Mouse (Mus musculus) heart, postnatal 36 days (tissue): ENCODE results near the gene Atox1. TPM values are rescaled to one million over a fixed set of nuclear protein-coding genes. Genes with fewer than 3 reads are reported as not detected.
"Not testable (repeated sequence)": the region's sequence is repeated elsewhere in the genome, so short reads cannot be mapped to it uniquely, and the experiment has no call there.

Experiments used
- DNase-seq, 2 experiments: peaks; one replicate each; pipeline ENCODE4 v3.0.0; 2021 to 2022
- intact Hi-C: fragments of 180-260 bp; cut with DNase I; formaldehyde crosslinking; loops from one replicate; pipeline ENCODE4 v1.15.1; 2025
- total RNA-seq, 2 experiments: library from RNA; stranded (reverse); gene quantifications; 2 replicates each; pipeline ENCODE4 v1.2.3; 2021

The Atox1 gene
- total RNA-seq, 2 experiments from 2014 or later, result 117 to 124 TPM

DNA sequence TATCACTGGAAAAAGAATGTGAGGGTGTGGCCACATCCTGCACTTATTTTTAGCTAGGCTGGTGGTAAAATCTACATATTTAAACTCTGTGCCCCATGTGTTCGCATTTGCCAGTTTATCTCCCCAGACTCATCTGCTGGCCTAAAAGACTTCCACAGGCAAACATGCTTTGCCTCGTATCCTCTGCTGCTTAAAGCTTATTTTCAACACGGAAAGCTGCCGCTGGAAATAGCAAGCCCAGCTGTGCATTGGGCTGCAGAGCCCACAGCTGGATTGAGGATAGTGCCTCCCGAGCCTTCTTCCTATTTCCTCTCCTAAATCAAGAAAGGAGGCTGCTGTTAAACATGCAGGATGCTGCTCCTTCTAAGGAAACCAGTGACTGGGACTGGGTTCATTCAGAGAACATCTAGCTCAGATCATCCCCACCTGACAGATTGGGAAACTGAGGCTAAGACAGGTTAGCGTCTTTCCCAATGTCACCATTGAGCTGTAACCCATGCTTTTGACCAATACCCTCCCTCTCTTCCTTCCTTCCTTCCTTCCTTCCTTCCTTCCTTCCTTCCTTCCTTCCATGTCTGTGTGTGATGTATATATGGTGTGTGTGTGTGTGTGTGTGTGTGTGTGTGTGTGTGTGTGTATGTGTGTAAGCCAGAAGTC, 44.3 kb downstream of the Atox1 start:
- no peak for DNase-seq
- intact Hi-C loops, result no loop called here

DNA sequence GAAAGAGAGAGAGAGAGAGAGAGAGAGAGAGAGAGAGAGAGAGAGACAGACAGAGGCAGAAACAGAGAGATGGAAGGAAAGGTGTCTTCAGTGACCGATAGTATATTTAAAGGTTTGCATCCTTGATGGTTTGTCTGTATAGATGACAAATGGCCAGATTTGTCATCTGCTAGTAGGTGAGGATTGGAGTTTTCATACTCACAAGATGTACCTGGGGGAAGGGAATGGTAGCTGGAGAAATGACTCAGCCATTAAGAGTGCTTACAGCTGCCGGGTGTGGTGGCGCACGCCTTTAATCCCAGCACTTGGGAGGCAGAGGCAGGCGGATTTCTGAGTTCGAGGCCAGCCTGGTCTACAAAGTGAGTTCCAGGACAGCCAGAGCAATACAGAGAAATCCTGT, 45.3 kb downstream of the Atox1 start:
- intact Hi-C loops, DNase-seq: not testable (repeated sequence)

DNA sequence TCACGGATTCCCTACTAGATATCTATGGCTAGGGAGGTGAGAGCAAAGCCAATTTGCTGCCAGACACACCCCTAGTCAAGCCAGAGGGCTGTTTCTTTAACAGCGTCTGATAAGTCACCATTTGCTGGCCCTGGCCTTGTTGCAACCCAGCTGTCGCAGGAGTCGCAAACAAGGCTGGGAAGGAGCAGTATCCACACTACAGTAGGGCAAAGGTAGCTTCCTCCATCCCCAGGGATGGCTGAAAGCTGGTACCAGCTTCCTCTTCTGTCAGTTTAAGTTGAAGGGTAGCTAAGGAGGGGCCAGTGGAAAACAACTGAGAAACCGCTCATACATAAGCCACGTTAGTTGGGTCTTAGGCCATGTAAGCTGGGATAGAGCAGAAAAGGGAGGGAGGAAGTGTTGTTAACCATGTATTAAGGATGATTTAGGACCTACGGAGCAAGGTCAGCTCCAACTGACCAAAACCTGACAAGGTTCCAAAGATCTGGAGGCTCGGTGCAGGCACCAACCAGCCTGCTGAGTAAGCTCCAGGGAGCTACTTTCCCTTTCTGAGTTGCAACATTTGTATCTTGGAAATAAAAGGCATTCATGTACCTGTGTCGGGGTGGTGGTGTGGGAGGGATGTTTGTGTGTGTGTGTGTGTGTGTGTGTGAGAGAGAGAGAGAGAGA, 45.9 kb downstream of the Atox1 start:
- intact Hi-C loops, result no loop called here
- peak in 1 of 2 experiments; percentile 58 for DNase-seq

DNA sequence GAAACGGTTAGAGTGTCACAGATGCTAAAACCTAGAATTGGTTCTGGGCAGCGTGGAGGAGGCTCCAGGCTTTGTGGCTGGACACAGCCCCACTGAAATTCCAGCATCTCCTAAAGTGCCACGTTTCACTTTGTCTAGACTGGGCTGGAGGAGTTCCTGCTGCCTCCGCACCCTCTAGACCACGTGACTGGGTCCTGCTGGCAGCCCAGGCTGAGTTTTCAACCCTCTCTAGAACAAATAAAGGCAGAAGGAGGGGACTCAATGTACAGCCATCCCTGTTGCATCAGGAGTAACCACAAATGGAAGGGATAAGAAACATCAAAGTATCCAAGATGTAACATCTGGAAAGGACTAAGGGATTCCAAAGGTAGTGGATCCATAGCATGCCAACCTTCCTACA, 46.7 kb downstream of the Atox1 start:
- intact Hi-C loops, result no loop called here
- DNase-seq, result peak in 1 of 2 experiments; percentile 60

DNA sequence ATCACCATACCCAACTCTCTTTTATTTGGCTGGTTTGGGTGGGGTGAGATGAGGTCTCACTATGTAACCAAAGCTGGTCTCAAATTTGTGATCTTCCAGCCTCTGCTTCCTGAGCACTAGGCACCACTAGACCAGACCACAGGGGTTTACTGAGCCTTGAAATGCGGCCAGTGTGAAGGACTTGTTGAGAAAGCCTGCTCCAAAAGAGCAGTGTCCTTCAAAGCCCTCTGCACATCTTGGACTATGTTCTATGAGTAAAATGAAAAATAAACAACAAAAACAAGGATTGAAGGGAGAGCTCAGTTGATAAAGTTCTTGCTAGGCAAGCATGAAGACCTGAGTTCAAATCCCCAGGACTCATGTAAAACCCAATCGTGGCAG, 47.6 kb downstream of the Atox1 start:
- no peak for DNase-seq
- intact Hi-C loops, result loop anchor here (2.0 kb wide), 1 partner anchor 23 kb away; no protein-coding TSS in a partner anchor

DNA sequence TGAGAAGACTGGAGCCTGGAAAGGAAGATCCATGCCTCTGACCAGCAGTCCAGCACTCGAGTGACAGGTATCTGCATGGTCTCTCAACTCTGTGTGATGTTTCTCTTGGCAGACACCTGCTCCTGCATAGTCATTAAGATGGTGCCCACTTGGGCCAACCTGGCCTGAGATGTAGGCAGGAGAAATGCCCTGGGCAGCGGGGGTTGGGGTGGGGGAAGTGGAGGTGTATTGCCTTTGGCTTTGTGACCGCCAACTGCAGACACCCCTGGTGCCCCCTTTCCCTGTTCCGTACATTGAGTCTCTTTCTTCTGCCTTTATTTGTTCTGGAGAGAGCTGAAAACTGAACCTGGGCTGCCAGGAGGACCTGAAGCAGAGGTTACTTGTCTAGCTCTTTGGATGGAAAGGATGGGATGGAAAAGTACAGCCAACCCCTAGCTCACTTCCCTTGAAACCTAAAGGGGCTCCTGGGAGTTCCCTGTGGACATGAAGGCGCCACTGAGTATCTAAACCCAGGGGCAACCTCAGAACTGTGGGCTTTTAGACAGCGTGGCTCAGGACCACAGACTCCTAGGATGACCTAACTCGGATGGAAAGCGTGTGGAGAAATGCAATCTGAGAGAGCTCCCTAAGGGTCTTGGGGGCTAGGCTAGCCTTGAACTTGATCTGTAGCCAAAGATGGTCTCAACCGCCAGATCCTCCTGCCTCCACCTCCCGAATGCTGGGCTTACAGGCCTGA, 48.2 kb downstream of the Atox1 start:
- intact Hi-C loops, result loop anchor here (2.0 kb wide), 1 partner anchor 22 kb away; no protein-coding TSS in a partner anchor
- no peak for DNase-seq

DNA sequence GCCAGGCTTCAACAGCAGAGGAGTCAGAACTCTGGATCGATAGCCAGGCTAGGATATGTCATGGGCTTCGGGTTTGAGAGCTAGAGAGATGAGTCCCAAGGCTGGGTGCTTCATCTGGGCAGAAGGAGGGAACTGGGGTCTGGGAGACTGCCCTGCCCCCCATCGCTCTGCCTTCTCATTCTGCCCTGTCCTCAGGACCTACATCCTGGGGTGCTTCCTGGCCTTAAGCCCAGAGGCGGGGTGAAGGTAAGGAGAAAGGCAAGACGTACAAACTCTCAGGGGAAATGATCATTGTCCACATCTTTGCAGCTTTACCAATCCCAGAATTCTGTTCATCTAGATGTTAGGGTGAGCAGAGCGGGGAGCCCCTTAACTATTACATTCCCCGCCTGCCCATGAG, 49.0 kb downstream of the Atox1 start:
- no peak for DNase-seq
- intact Hi-C loops, result loop anchor here (2.0 kb wide), 1 partner anchor 21 kb away; no protein-coding TSS in a partner anchor

DNA sequence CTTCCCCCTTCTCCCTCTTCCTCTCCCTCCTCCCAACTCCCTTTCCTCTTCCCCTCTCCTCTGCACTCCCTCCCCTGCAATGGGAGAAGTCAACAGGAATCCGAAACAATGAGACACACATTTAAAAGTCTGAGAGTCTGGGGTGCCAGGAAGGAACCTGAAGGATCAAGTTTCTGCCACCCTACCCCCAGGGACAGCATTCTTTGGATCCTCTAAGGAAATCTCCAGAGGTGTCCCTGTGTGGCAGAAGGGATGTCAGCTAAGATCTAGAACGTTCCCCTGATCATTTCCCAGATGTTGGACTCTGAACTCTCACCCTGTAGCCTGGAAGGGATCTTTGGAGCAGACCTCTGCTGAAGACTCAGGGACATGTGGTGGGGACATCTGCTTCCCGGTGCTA, 50.5 kb downstream of the Atox1 start:
- DNase-seq, result no peak
- intact Hi-C loops, result no loop called here

DNA sequence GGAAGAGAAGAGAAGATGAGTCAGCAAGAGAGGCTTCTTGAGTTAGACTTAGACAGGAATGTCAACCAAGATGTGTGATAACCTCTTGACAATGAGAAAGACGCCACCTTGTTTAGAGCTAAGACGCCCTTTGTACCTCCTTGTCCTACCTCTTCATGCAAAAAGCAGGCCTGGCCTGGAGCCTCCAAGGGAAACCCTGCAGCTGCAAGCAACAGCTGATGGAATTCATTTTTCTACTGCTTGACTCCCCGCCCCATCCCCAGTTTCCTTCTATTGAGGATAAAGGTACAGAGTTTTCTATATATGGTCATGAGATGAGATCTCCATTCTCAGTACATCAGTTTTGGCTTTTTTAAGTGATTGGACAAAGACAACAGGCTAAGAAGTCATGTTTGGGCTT, 51.0 kb downstream of the Atox1 start:
- intact Hi-C loops, result no loop called here
- no peak for DNase-seq

DNA sequence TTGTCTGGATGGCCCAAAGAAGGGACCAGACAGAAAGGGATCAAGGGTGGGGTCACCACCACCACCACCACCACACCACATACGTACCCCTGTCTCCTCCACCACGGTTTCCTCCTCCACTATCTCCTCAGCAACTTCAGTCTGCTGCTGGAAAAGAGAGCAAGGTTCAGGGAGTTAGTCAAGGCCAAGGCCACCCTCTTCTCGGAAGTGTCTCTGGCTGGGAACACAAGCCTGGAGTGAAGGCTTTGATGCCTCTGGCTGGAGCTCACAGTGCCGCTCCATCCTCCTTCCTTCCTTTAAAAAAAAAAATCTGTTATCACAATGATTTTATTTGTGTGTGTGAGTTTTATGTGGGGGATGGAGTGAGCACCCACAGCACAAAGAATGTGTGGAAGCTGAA, 53.9 kb downstream of the Atox1 start:
- intact Hi-C loops, result no loop called here
- DNase-seq, result no peak

DNA sequence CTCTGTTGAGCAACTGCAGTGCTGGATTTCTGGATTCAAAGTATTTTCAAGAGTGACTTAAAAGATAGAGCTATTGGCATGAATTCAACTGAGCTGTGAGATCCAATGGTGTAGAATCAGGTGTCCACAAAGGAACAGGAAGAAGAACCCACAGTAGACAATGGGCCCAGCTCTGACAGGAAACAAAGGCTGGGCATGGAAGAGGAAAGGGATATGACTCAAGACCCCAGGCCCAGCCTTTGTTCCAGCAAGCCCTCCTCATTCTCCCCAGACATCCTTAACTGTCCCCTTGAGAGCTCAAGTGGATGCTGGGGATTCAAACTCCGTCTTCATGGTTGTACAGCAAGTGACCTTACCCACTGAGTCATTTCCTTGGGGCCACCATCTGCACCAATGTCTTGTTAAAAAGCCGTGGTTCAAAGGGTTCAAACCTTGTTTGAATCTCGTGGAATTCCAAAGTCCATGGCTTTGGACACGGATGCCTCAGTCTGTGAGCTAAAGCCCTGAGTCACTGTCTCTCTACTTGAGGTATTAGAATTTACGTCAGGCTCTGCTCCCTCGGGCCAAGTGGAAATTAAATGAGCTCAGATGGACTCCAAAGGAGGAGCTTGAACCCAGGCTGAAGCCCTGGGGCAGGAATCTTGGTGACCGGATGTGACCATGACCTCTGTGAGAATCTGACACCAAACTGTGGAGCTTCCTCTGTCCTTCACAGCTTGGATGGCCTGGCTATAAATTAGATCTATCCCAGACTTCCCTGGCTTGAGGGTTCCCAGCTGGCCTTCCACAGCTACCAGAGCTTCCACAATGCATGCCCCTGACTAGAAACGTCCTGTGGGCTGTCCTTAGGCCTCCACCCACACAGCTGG, 55.2 kb downstream of the Atox1 start:
- intact Hi-C loops, result no loop called here
- DNase-seq, result no peak

DNA sequence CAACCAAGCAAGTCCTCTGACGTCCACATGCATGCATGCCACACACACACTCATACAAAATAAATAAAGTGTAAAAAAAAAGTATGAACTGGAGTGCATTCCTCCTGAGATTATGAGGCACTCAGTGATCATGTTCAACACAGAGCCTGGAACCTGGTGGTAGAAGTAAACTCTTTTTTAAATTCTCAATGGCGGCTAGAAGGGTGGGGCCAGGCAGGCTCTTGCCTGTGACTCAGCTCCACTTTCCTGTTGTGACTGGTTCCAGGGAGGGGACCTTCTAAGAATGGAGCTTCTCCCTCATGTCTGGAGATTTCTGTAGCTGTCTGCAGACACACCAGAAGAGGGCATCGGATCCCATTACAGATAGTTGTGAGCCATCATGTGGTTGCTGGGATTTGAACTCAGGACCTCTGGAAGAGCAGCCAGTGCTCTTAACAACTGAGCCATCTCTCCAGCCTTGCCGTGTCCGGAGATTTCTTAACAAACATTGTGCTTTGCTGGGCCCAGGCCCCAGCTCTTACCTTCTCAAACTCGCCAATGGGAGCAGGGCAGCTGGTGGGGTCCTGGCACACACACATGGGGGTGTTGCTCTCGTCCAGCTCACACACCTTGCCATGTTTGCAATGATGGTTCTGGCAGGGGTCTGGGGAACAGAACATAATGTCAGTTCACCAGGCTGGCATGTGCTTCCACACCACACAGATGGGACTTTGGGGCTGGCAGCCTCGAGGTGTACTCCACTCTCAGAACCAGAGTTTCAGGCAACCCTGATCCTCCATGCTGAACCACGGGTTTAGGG, 56.2 kb downstream of the Atox1 start:
- intact Hi-C loops, result no loop called here
- DNase-seq, result no peak

DNA sequence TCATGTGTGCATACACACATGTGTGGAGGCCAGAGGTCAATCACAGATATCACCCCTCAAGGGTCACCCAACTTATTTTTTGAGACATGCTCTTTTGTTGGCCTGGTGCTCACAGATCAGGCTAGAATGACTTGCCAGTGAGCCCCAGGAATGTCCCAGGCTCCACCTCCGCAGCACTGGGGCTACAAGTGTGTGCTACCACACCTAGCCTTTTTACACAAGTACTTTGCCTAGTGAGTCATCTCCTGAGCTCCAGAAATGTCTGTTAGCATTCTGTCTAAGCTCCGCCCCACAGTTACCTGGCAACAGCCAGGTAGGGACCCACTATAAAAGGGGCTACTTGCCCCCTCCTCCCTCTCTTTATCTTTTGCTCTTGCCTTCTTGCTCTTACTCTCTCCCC, 60.2 kb downstream of the Atox1 start:
- intact Hi-C loops, result no loop called here
- DNase-seq, result no peak

DNA sequence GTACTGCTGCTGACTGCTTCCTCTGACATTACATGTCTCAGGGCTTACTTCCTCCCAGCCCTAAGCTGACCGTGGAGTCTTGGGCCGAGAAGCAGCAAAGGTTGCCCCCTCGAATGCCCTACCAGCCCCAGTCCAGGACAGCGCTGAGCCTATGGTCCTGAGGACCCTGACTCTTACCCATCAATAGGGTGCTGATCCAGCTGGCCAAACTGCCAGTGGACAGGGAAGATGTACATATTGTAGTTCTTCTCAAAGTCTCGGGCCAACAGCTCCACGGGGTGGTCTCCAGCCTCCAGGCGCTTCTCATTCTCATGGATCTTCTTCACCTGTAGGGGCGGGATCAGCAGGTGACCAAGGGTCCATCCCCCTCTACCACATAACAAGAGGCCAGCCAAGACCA, 62.7 kb downstream of the Atox1 start:
- no peak for DNase-seq
- intact Hi-C loops, result no loop called here

DNA sequence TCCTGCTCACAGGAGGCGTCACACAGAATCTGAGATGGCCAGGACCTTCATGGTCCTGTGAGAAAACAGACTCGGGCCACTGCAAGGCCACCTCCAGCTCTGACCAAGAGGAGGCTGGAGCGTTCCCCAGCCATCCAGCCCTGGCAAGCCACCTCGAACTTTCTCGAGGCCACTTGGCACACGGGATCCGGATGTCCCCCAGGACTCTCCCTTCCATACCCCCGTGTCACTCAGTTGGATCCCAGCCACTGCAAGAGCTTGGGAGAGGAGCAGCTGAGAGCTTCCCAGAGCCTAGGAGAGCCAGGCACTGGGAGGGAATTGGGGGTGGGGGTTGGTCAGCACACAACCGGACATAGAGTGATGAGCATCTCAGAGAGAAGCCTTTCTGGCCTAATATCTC, 63.6 kb downstream of the Atox1 start:
- peak; percentile 57 to 67 for DNase-seq
- intact Hi-C loops, result no loop called here

DNA sequence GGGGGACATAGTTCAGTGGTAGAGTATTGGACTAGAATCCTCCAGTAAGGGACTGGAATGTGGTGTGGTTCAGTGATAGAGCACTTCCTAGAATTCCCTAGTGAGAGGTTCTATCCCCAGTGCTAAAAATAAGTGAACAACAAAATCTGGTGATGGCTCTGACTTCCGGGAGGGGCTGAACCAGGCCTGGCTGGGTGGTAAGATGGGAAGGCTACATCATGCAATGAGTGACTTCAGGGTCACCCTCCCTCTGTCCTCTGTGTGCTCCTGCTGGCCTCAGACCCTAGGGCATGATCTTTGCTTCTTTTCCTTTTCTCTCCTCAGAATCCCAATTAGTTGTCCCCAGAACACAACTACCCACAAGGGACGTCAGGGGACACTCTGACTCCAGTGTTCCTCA, 64.0 kb downstream of the Atox1 start:
- no peak for DNase-seq
- intact Hi-C loops, result no loop called here
